Mouse (Mus musculus): ENCODE data around the gene Dlx6.

- no peak for TF ChIP-seq POLR2A (IDR thresholded peaks at IDR 0.05; ENCODE audit: insufficient read length, low read depth)
- no peak for TF ChIP-seq REST (IDR thresholded peaks at IDR 0.05; ENCODE audit: insufficient read depth, insufficient read length)
Observed at GRCm38 (mm10) chr6:6869041-6869685, 6.0 kb downstream of the Dlx6 start.

Data from myocyte (in vitro differentiated cells).